ENCODE assay signal across 16 mouse cellular contexts in the genomic region with DNA sequence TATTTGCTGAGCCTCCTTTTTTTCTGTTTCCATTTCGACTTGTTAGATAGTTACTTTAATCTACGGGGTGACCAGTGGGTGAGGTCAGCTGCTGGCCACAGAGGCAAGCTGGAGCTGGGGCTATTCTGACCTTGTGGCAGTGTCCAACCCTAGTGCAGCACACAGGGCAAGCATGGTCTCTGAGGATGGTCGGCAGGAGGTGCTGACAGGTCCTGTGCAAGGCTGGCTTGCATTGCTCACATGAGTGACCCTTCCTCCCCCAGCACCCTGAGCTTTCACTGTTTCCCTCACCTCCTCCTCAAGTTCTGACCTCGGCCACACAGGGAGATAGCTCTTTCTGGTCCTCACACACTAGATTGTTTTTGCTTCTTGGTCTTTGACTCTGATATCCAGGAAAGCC. TPM values are rescaled to one million over a fixed set of nuclear protein-coding genes. Genes with fewer than 3 reads are reported as not detected.
A peak's percentile ranks its signal among the peaks of the same experiment; 100 is the strongest.
DNase-seq lines count a peak whose midpoint lies in the region; ATAC-seq lines count a peak whose summit lies in the region.
"Had no signal": no experiment of that assay in that cellular context is flagged by ENCODE, and none has a peak within 500 bp of the region (broad histone marks: within the 10 kb centered on the region; RNA-seq: fewer than 3 reads in every experiment).

No protein-coding gene starts in this region.

- H3K4me2 ChIP-seq in kidney, embryonic 14.5 days (replicated peaks; ENCODE audit: low read depth, low read length): no peak overlapping the region
- H3K4me2 ChIP-seq in midbrain, embryonic 13.5 days (replicated peaks): no peak overlapping the region
- no peak overlapping the region for H3K4me2 ChIP-seq in hindbrain, embryonic 12.5 days (replicated peaks)
- no peak overlapping the region for H3K4me2 ChIP-seq in neural tube, embryonic 14.5 days (ENCODE audit: low read depth, low read length)
- H3K4me2 ChIP-seq: limb, embryonic 15.5 days; lung, embryonic 14.5 days had no signal

- no peaks in the 10 kb centered on the region for H3K27me3 ChIP-seq in kidney, embryonic 14.5 days (ENCODE audit: control insufficient read depth, insufficient read depth, low read length)
- H3K27me3 ChIP-seq in midbrain, embryonic 13.5 days: peaks cover 2% of the 10 kb centered on the region; the same call in 1 of the 2 replicates
- H3K27me3 ChIP-seq in midbrain, embryonic 10.5 days (ENCODE audit: low read depth, poor library complexity, severe bottlenecking): no peaks in the 10 kb centered on the region
- no peaks in the 10 kb centered on the region; the same call in 1 of the 2 replicates for H3K27me3 ChIP-seq in hindbrain, embryonic 12.5 days
- H3K27me3 ChIP-seq in neural tube, embryonic 14.5 days (ENCODE audit: control insufficient read depth, insufficient read depth, low read length): no peaks in the 10 kb centered on the region
- H3K27me3 ChIP-seq: limb, embryonic 15.5 days had no signal

- no peak overlapping the region for H3K4me3 ChIP-seq in kidney, embryonic 14.5 days (ENCODE audit: low read length)
- no peak overlapping the region for H3K4me3 ChIP-seq in midbrain, embryonic 13.5 days (replicated peaks)
- H3K4me3 ChIP-seq in midbrain, embryonic 10.5 days: no peak overlapping the region
- no peak overlapping the region for H3K4me3 ChIP-seq in hindbrain, embryonic 12.5 days
- no peak overlapping the region for H3K4me3 ChIP-seq in neural tube, embryonic 14.5 days (ENCODE audit: low read depth, low read length)
- H3K4me3 ChIP-seq: limb, embryonic 15.5 days had no signal

- DNase-seq in kidney, adult 8-10 months: no peak
- DNase-seq in midbrain, embryonic 10.5 days (ENCODE audit: low spot score): no peak
- DNase-seq in testis, postnatal 14 days (ENCODE audit: low spot score): no peak
- DNase-seq in adrenal gland, adult 8-10 months: no peak
- DNase-seq: cerebellum, adult 9-10 months; lung, embryonic 14.5 days; right cerebral cortex, adult 18-20 months had no signal

- no peak for ATAC-seq in kidney, embryonic 14.5 days (ENCODE audit: low FRiP score, low TSS enrichment)
- ATAC-seq in midbrain, embryonic 13.5 days: peak; percentile 58
- peak; percentile 41; the same call in 1 of the 2 replicates for ATAC-seq in hindbrain, embryonic 12.5 days (ENCODE audit: low FRiP score)
- ATAC-seq in neural tube, embryonic 14.5 days (ENCODE audit: low read depth): no peak
- ATAC-seq: CD4-positive, CD25-positive, alpha-beta regulatory T cell, adult 4 months had no signal

- H3K36me3 ChIP-seq in kidney, embryonic 14.5 days (ENCODE audit: control insufficient read depth, insufficient read depth, low read length): peaks cover 2% of the 10 kb centered on the region; the same call in 1 of the 2 replicates
- H3K36me3 ChIP-seq in midbrain, embryonic 13.5 days: peaks cover 4% of the 10 kb centered on the region; the same call in 1 of the 2 replicates
- H3K36me3 ChIP-seq in midbrain, embryonic 10.5 days: no peaks in the 10 kb centered on the region
- no peaks in the 10 kb centered on the region for H3K36me3 ChIP-seq in hindbrain, embryonic 12.5 days
- no peaks in the 10 kb centered on the region for H3K36me3 ChIP-seq in neural tube, embryonic 14.5 days (ENCODE audit: control insufficient read depth, insufficient read depth, low read length)

- H3K27ac ChIP-seq in kidney, embryonic 14.5 days (ENCODE audit: low read depth, low read length): 0 out of 2 replicates have a peak overlapping the region, but pooled peaks have one; percentile 47
- peak overlapping the region; percentile 49; the same call in 1 of the 2 replicates for H3K27ac ChIP-seq in midbrain, embryonic 13.5 days
- H3K27ac ChIP-seq in midbrain, embryonic 10.5 days (replicated peaks): no peak overlapping the region; the same call in 1 of the 2 replicates
- H3K27ac ChIP-seq in hindbrain, embryonic 12.5 days: peak overlapping the region; percentile 44
- H3K27ac ChIP-seq in neural tube, embryonic 14.5 days (ENCODE audit: low read depth, low read length): peak overlapping the region; percentile 67
- H3K27ac ChIP-seq: limb, embryonic 15.5 days had no signal

- WGBS in kidney, embryonic 14.5 days: 41% methylated on average over 4 of the region's 4 CpGs
- 41% methylated on average over 4 of the region's 4 CpGs for WGBS in midbrain, embryonic 13.5 days
- WGBS in midbrain, embryonic 10.5 days: 43% methylated on average over 4 of the region's 4 CpGs
- WGBS in hindbrain, embryonic 12.5 days: 49% methylated on average over 4 of the region's 4 CpGs
- 77% methylated on average over 4 of the region's 4 CpGs for WGBS in neural tube, embryonic 14.5 days

- peaks cover 6% of the 10 kb centered on the region; the same call in 1 of the 2 replicates for H3K4me1 ChIP-seq in kidney, embryonic 14.5 days (ENCODE audit: control insufficient read depth, insufficient read depth, low read length)
- H3K4me1 ChIP-seq in midbrain, embryonic 13.5 days (replicated peaks): peaks cover 23% of the 10 kb centered on the region
- H3K4me1 ChIP-seq in midbrain, embryonic 10.5 days: peaks cover 16% of the 10 kb centered on the region
- peaks cover 27% of the 10 kb centered on the region for H3K4me1 ChIP-seq in hindbrain, embryonic 12.5 days
- H3K4me1 ChIP-seq in neural tube, embryonic 14.5 days (ENCODE audit: control insufficient read depth, insufficient read depth, low read length): peaks cover 14% of the 10 kb centered on the region

- no peaks in the 10 kb centered on the region for H3K9me3 ChIP-seq in kidney, embryonic 14.5 days (ENCODE audit: control insufficient read depth, low read length)
- no peaks in the 10 kb centered on the region for H3K9me3 ChIP-seq in midbrain, embryonic 13.5 days
- no peaks in the 10 kb centered on the region for H3K9me3 ChIP-seq in midbrain, embryonic 10.5 days (replicated peaks)
- H3K9me3 ChIP-seq in hindbrain, embryonic 12.5 days (replicated peaks): no peaks in the 10 kb centered on the region
- no peaks in the 10 kb centered on the region for H3K9me3 ChIP-seq in neural tube, embryonic 14.5 days (ENCODE audit: control insufficient read depth, low read length)
- H3K9me3 ChIP-seq: limb, embryonic 15.5 days had no signal

- H3K9ac ChIP-seq in kidney, embryonic 14.5 days (ENCODE audit: low read depth, low read length): no peak overlapping the region
- no peak overlapping the region for H3K9ac ChIP-seq in midbrain, embryonic 13.5 days (replicated peaks)
- no peak overlapping the region for H3K9ac ChIP-seq in hindbrain, embryonic 12.5 days
- no peak overlapping the region for H3K9ac ChIP-seq in neural tube, embryonic 14.5 days (replicated peaks; ENCODE audit: low read depth, low read length)
- H3K9ac ChIP-seq: limb, embryonic 15.5 days; lung, embryonic 14.5 days had no signal

RNA-seq across cellular contexts. Expression of a gene that starts 46.5 kb away (rescaled TPM):
- polyA plus RNA-seq in kidney, embryonic 14.5 days (2014; fragmentation: Nextera tagmentation; extraction: Ambion mirVana): 8.6 and 17.7 TPM in 2 replicates
- 19.6 and 21.7 TPM in 2 replicates for polyA plus RNA-seq in midbrain, embryonic 13.5 days (2015; fragmentation: Nextera tagmentation; extraction: Ambion mirVana)
- 9.7 and 12.9 TPM in 2 replicates for polyA plus RNA-seq in midbrain, embryonic 10.5 days (2016; fragmentation: Nextera tagmentation; extraction: Ambion mirVana)
- 19.0 and 19.2 TPM in 2 replicates for polyA plus RNA-seq in hindbrain, embryonic 12.5 days (2016; fragmentation: Nextera tagmentation; extraction: Ambion mirVana)
- 20.1 and 21.5 TPM in 2 replicates for polyA plus RNA-seq in neural tube, embryonic 14.5 days (2014; fragmentation: Nextera tagmentation; extraction: Ambion mirVana)
- 10 to 100 TPM; 17.2 to 35.2 (median 21.6) TPM for total RNA-seq in adrenal gland, adult 8-10 months (2022)

RNA-seq across cellular contexts. Expression of a gene that starts 55.5 kb away (rescaled TPM):
- not detected in 2 replicates for polyA plus RNA-seq in kidney, embryonic 14.5 days (2014; fragmentation: Nextera tagmentation; extraction: Ambion mirVana)
- polyA plus RNA-seq in midbrain, embryonic 13.5 days (2015; fragmentation: Nextera tagmentation; extraction: Ambion mirVana): 0.27 TPM in 1 of 2 replicates, not detected in the other
- 0.15 TPM in 1 of 2 replicates, not detected in the other for polyA plus RNA-seq in midbrain, embryonic 10.5 days (2016; fragmentation: Nextera tagmentation; extraction: Ambion mirVana)
- not detected in 2 replicates for polyA plus RNA-seq in hindbrain, embryonic 12.5 days (2016; fragmentation: Nextera tagmentation; extraction: Ambion mirVana)
- polyA plus RNA-seq in neural tube, embryonic 14.5 days (2014; fragmentation: Nextera tagmentation; extraction: Ambion mirVana): 0.45 TPM in 1 of 2 replicates, not detected in the other
- under 1 TPM in 1 of 4 experiments, not detected in 3; 0.89 TPM for total RNA-seq in adrenal gland, adult 8-10 months (2022)
- total RNA-seq: gastrocnemius, adult 18-20 months; hematopoietic stem cell, adult 5-6 weeks had no signal
- polyA plus RNA-seq: CD4-positive, CD25-positive, alpha-beta regulatory T cell, adult 4 months; lung, embryonic 14.5 days; neural tube, embryonic 11.5 days had no signal

Comparison
In these comparisons a context has a peak if more than half of its experiments do, and no peak if none do; other contexts are left out.
1. ATAC-seq: peak in midbrain, embryonic 13.5 days (single experiment) and hindbrain, embryonic 12.5 days (single experiment); none in kidney, embryonic 14.5 days (single experiment) and neural tube, embryonic 14.5 days (single experiment).